Mouse (Mus musculus) heart, adult 18-20 months (tissue): ENCODE measurements around the gene Prr12. TPM values are rescaled to one million over a fixed set of nuclear protein-coding genes. Genes with fewer than 3 reads are reported as not detected.
"Not testable (repeated sequence)": the region's sequence is repeated elsewhere in the genome, so short reads cannot be mapped to it uniquely, and the experiment has no call there.

Experiments
- DNase-seq, 2 experiments: peaks; one replicate each; pipeline ENCODE4 v3.0.0; 2021 to 2022; ENCODE audit warnings: mixed read lengths in 1 of 2
- long read RNA-seq, 2 experiments: library from polyadenylated mRNA; stranded (forward); transcript quantifications; one replicate each; pipeline ENCODE4 v2.0.0; 2021
- total RNA-seq, 2 experiments: library from RNA; stranded (reverse); gene quantifications; 2 replicates each; pipeline ENCODE4 v1.2.3; 2021

Prr12 gene
- 10 to 100 TPM; 21.5 to 21.9 TPM for total RNA-seq
- long read RNA-seq, experiment 1, partial matches to known transcripts: 2 of 4 reads
- long read RNA-seq, experiment 1, other reads (novel, unspliced or antisense): 2 of 4 reads
- long read RNA-seq, experiment 2, partial matches to known transcripts: 1 of 1 reads
- long read RNA-seq, experiment 2, other reads (novel, unspliced or antisense): 0 of 1 reads

- DNase-seq: no peak
These were observed at the start of gene Prr12 for GRCm38 (mm10) chr7:45052862-45053116. Prr12 (minus strand) TSS chr7:45052881.

GRCm38 (mm10) chr7:45102441-45102840 lies 49.8 kb upstream of the Prr12 start:
- DNase-seq: no peak

GRCm38 (mm10) chr7:45100046-45100445 lies 47.4 kb upstream of the Prr12 start:
- DNase-seq: no peak

- DNase-seq: no peak
These were observed 46.0 kb upstream of the Prr12 start for GRCm38 (mm10) chr7:45098541-45099240.

- peak in 1 of 2 experiments; percentile 74 for DNase-seq
These were observed 44.8 kb upstream of the Prr12 start for GRCm38 (mm10) chr7:45097479-45097878.

- DNase-seq: not testable (repeated sequence)
These were observed 43.3 kb upstream of the Prr12 start for GRCm38 (mm10) chr7:45095965-45096364.

- DNase-seq: peak in 1 of 2 experiments; percentile 75
These were observed 42.7 kb upstream of the Prr12 start for GRCm38 (mm10) chr7:45095367-45095766.

GRCm38 (mm10) chr7:45094121-45094520 lies 41.4 kb upstream of the Prr12 start:
- no peak for DNase-seq

GRCm38 (mm10) chr7:45093516-45093905 lies 40.8 kb upstream of the Prr12 start:
- no peak for DNase-seq

- no peak for DNase-seq
These were observed 40.3 kb upstream of the Prr12 start for GRCm38 (mm10) chr7:45092828-45093515.

GRCm38 (mm10) chr7:45092048-45092447 lies 39.4 kb upstream of the Prr12 start, which contains the start of gene Rcn3:
Rcn3 (minus strand) TSS chr7:45092221.
- DNase-seq: peak; percentile 88 to 91

GRCm38 (mm10) chr7:45091001-45091990 lies 38.6 kb upstream of the Prr12 start:
- DNase-seq: peak; percentile 34 to 51

GRCm38 (mm10) chr7:45090251-45090977 lies 37.7 kb upstream of the Prr12 start:
- DNase-seq: peak in 1 of 2 experiments; percentile 48

- no peak for DNase-seq
These were observed 35.9 kb upstream of the Prr12 start for GRCm38 (mm10) chr7:45088597-45088996.

GRCm38 (mm10) chr7:45086084-45086483 lies 33.4 kb upstream of the Prr12 start:
- DNase-seq: no peak

GRCm38 (mm10) chr7:45083300-45083890 lies 30.7 kb upstream of the Prr12 start:
- no peak for DNase-seq

- peak; percentile 70 to 89 for DNase-seq
These were observed 30.0 kb upstream of the Prr12 start for GRCm38 (mm10) chr7:45082401-45083299.

- peak in 1 of 2 experiments; percentile 41 for DNase-seq
These were observed 28.3 kb upstream of the Prr12 start for GRCm38 (mm10) chr7:45081016-45081415.

GRCm38 (mm10) chr7:45079856-45080255 lies 27.2 kb upstream of the Prr12 start:
- peak; percentile 90 to 99 for DNase-seq

GRCm38 (mm10) chr7:45078513-45078912 lies 25.8 kb upstream of the Prr12 start:
- peak; percentile 78 to 89 for DNase-seq
